Comparison of ENCODE assay signal across 30 mouse cellular contexts in genomic region chr1:37063841-37064240, GRCm38 (mm10). TPM values are rescaled to one million over a fixed set of nuclear protein-coding genes. Genes with fewer than 3 reads are reported as not detected.
DNase-seq lines count a peak whose midpoint lies in the region; ATAC-seq and TF ChIP-seq lines count a peak whose summit lies in the region.
"Had no signal": no experiment of that assay in that cellular context is flagged by ENCODE, and none has a peak within 500 bp of the region (broad histone marks: within the 10 kb centered on the region; RNA-seq: fewer than 3 reads in every experiment).

No protein-coding gene starts in this region.

- TF ChIP-seq POLR2A in brain, embryonic 14.5 days (IDR thresholded peaks at IDR 0.05; ENCODE audit: borderline replicate concordance, extremely low read depth, insufficient read depth, insufficient read length, poor library complexity, severe bottlenecking): no peak

- 67% methylated on average over 4 of the region's 4 CpGs for WGBS in embryonic facial prominence, embryonic 14.5 days
- WGBS in embryonic facial prominence, embryonic 10.5 days: 78% methylated on average over 4 of the region's 4 CpGs
- WGBS in kidney, embryonic 15.5 days: 57% methylated on average over 4 of the region's 4 CpGs
- WGBS in hindbrain, embryonic 13.5 days: 65% methylated on average over 4 of the region's 4 CpGs

- no peak for ATAC-seq in embryonic facial prominence, embryonic 14.5 days (ENCODE audit: low read depth)
- no peak for ATAC-seq in kidney, embryonic 15.5 days (replicated peaks; ENCODE audit: low FRiP score)
- ATAC-seq in Patski: peak; percentile 82
- ATAC-seq in hindbrain, embryonic 13.5 days (ENCODE audit: low FRiP score): no peak
- no peak for ATAC-seq in erythroblast, adult 5-6 weeks (replicated peaks; ENCODE audit: low FRiP score, poor library complexity, severe bottlenecking)
- ATAC-seq: forebrain, embryonic 15.5 days; hindbrain, postnatal 0 days; intestine, embryonic 16.5 days; liver, postnatal 0 days; lung, postnatal 0 days had no signal

- CTCF ChIA-PET in Patski (lab: Charles Lee): no interaction called here

- no peak overlapping the region for H3K4me3 ChIP-seq in embryonic facial prominence, embryonic 14.5 days (ENCODE audit: low read depth, low read length)
- H3K4me3 ChIP-seq in embryonic facial prominence, embryonic 10.5 days: no peak overlapping the region
- no peak overlapping the region for H3K4me3 ChIP-seq in kidney, embryonic 15.5 days (replicated peaks)
- no peak overlapping the region for H3K4me3 ChIP-seq in hindbrain, embryonic 13.5 days
- H3K4me3 ChIP-seq: embryonic facial prominence, embryonic 13.5 days; forebrain, embryonic 15.5 days; heart, embryonic 12.5 days; hindbrain, embryonic 10.5 days; layer of hippocampus, adult 2 months; midbrain, embryonic 12.5 days; neural tube, embryonic 12.5 days had no signal

- TF ChIP-seq CTCF in Patski (IDR thresholded peaks at IDR 0.05): no peak
- TF ChIP-seq CTCF in brain, embryonic 14.5 days (IDR thresholded peaks at IDR 0.05; ENCODE audit: borderline replicate concordance, extremely low read depth, insufficient read depth, insufficient read length): no peak

- in situ Hi-C loops in Patski (cut with MboI; ENCODE audit: low pct_unique_long_range_greater_than_20kb): no loop called here

- DNase-seq in embryonic facial prominence, embryonic 14.5 days (ENCODE audit: low spot score): peak; percentile 30
- no peak for DNase-seq in embryonic facial prominence, embryonic 10.5 days (ENCODE audit: low spot score)
- peak; percentile 22 for DNase-seq in kidney, adult 9 months
- no peak for DNase-seq in Patski (ENCODE audit: low read depth, low spot score)
- DNase-seq in brain, embryonic 14.5 days (ENCODE audit: low read depth): peak; percentile 20
- DNase-seq: B cell, adult 2 months; cerebellum, adult 2 months; cerebellum, postnatal 25 days; gastrocnemius, postnatal 10 days; heart, postnatal 10 days; liver, postnatal 0 days; right cerebral cortex, postnatal 14 days had no signal

- H3K9ac ChIP-seq in embryonic facial prominence, embryonic 14.5 days (ENCODE audit: low read depth, low read length): no peak overlapping the region
- H3K9ac ChIP-seq in kidney, embryonic 15.5 days: no peak overlapping the region
- no peak overlapping the region for H3K9ac ChIP-seq in hindbrain, embryonic 13.5 days
- H3K9ac ChIP-seq: embryonic facial prominence, embryonic 13.5 days; forebrain, embryonic 15.5 days; heart, embryonic 12.5 days; liver, postnatal 0 days; midbrain, embryonic 12.5 days; neural tube, embryonic 12.5 days had no signal

- no peaks in the 10 kb centered on the region for H3K36me3 ChIP-seq in embryonic facial prominence, embryonic 14.5 days (ENCODE audit: control insufficient read depth, insufficient read depth, low read length)
- H3K36me3 ChIP-seq in embryonic facial prominence, embryonic 10.5 days (replicated peaks): no peaks in the 10 kb centered on the region
- H3K36me3 ChIP-seq in kidney, embryonic 15.5 days: no peaks in the 10 kb centered on the region
- no peaks in the 10 kb centered on the region for H3K36me3 ChIP-seq in hindbrain, embryonic 13.5 days
- H3K36me3 ChIP-seq: embryonic facial prominence, embryonic 13.5 days; forebrain, embryonic 15.5 days; G1E; heart, embryonic 12.5 days; hindbrain, embryonic 10.5 days; midbrain, embryonic 12.5 days; neural tube, embryonic 12.5 days had no signal

- no peaks in the 10 kb centered on the region for H3K9me3 ChIP-seq in embryonic facial prominence, embryonic 14.5 days (ENCODE audit: control insufficient read depth, low read length)
- H3K9me3 ChIP-seq in embryonic facial prominence, embryonic 10.5 days: no peaks in the 10 kb centered on the region
- no peaks in the 10 kb centered on the region for H3K9me3 ChIP-seq in kidney, embryonic 15.5 days (replicated peaks)
- no peaks in the 10 kb centered on the region for H3K9me3 ChIP-seq in hindbrain, embryonic 13.5 days
- H3K9me3 ChIP-seq: embryonic facial prominence, embryonic 13.5 days; forebrain, embryonic 15.5 days; G1E; heart, embryonic 12.5 days; hindbrain, embryonic 10.5 days; midbrain, embryonic 12.5 days; neural tube, embryonic 12.5 days had no signal

- no peak overlapping the region for H3K27ac ChIP-seq in embryonic facial prominence, embryonic 14.5 days (replicated peaks; ENCODE audit: low read depth, low read length)
- no peak overlapping the region for H3K27ac ChIP-seq in embryonic facial prominence, embryonic 10.5 days (replicated peaks)
- H3K27ac ChIP-seq in kidney, embryonic 15.5 days: no peak overlapping the region
- no peak overlapping the region for H3K27ac ChIP-seq in hindbrain, embryonic 13.5 days
- H3K27ac ChIP-seq: embryonic facial prominence, embryonic 13.5 days; forebrain, embryonic 15.5 days; hindbrain, embryonic 10.5 days; hindbrain, postnatal 0 days; layer of hippocampus, adult 2 months; macrophage; midbrain, embryonic 12.5 days; neural tube, embryonic 12.5 days; stomach, postnatal 0 days had no signal

- H3K4me1 ChIP-seq in embryonic facial prominence, embryonic 14.5 days (ENCODE audit: control insufficient read depth, insufficient read depth, low read length): 0 out of 2 replicates have a peak, but pooled peaks cover 3% of the 10 kb centered on the region
- no peaks in the 10 kb centered on the region for H3K4me1 ChIP-seq in embryonic facial prominence, embryonic 10.5 days
- peaks cover 2% of the 10 kb centered on the region; the same call in 1 of the 2 replicates for H3K4me1 ChIP-seq in kidney, embryonic 15.5 days
- H3K4me1 ChIP-seq in hindbrain, embryonic 13.5 days (replicated peaks): 0 out of 2 replicates have a peak, but pooled peaks cover 7% of the 10 kb centered on the region
- H3K4me1 ChIP-seq: heart, embryonic 12.5 days; neural tube, embryonic 12.5 days had no signal

- POLR2A ChIA-PET in Patski (lab: Charles Lee): no interaction called here

- H3K4me2 ChIP-seq in embryonic facial prominence, embryonic 14.5 days (ENCODE audit: low read depth, low read length): no peak overlapping the region
- H3K4me2 ChIP-seq in kidney, embryonic 15.5 days: no peak overlapping the region
- no peak overlapping the region for H3K4me2 ChIP-seq in hindbrain, embryonic 13.5 days
- H3K4me2 ChIP-seq: embryonic facial prominence, embryonic 13.5 days; forebrain, embryonic 15.5 days; heart, embryonic 12.5 days; midbrain, embryonic 12.5 days; neural tube, embryonic 12.5 days had no signal

- no peaks in the 10 kb centered on the region for H3K27me3 ChIP-seq in embryonic facial prominence, embryonic 14.5 days (replicated peaks; ENCODE audit: control insufficient read depth, insufficient read depth, low read length)
- H3K27me3 ChIP-seq in embryonic facial prominence, embryonic 10.5 days (replicated peaks; ENCODE audit: low read depth, poor library complexity, severe bottlenecking): no peaks in the 10 kb centered on the region
- no peaks in the 10 kb centered on the region for H3K27me3 ChIP-seq in kidney, embryonic 15.5 days
- no peaks in the 10 kb centered on the region for H3K27me3 ChIP-seq in Patski
- no peaks in the 10 kb centered on the region for H3K27me3 ChIP-seq in hindbrain, embryonic 13.5 days
- H3K27me3 ChIP-seq: CH12.LX; embryonic facial prominence, embryonic 13.5 days; forebrain, embryonic 15.5 days; heart, embryonic 12.5 days; midbrain, embryonic 12.5 days; neural tube, embryonic 12.5 days had no signal

RNA-seq across cellular contexts. Expression of gene Vwa3b, which starts 37.4 kb away (rescaled TPM):
- polyA plus RNA-seq in embryonic facial prominence, embryonic 14.5 days (2014; fragmentation: Nextera tagmentation; extraction: Ambion mirVana): 2.0 and 2.3 TPM in 2 replicates
- polyA plus RNA-seq in embryonic facial prominence, embryonic 10.5 days (2016; fragmentation: Nextera tagmentation; extraction: Ambion mirVana): 0.42 and 0.48 TPM in 2 replicates
- 0.51 TPM in 1 of 2 replicates, not detected in the other for polyA plus RNA-seq in kidney, embryonic 15.5 days (2015; fragmentation: Nextera tagmentation; extraction: Ambion mirVana)
- not detected for polyA plus RNA-seq in Patski (2021)
- polyA plus RNA-seq in brain, embryonic 14.5 days (2012; rRNA removed): 0.49 and 1.0 TPM in 2 replicates
- 0.61 and 1.5 TPM in 2 replicates for polyA plus RNA-seq in hindbrain, embryonic 13.5 days (2015; fragmentation: Nextera tagmentation; extraction: Ambion mirVana)
- total RNA-seq in erythroblast, adult 5-6 weeks (2015; ENCODE audit: low replicate concordance): not detected in 2 replicates
- total RNA-seq in erythroblast, adult 5-6 weeks (2017; ENCODE audit: low replicate concordance): not detected in 2 replicates
- total RNA-seq: CH12.LX; granulocyte monocyte progenitor cell, adult 5-6 weeks had no signal
- polyA plus RNA-seq: G1E; heart, embryonic 12.5 days; macrophage had no signal

Comparison
In these comparisons a context has a peak if more than half of its experiments do, and no peak if none do; other contexts are left out.
1. DNase-seq: peak in embryonic facial prominence, embryonic 14.5 days (single experiment), kidney, adult 9 months (single experiment) and brain, embryonic 14.5 days (single experiment); none in embryonic facial prominence, embryonic 10.5 days (single experiment) and Patski (single experiment).